Mouse (Mus musculus): ENCODE measurements around the gene Ajm1.

The Ajm1 gene

DNA sequence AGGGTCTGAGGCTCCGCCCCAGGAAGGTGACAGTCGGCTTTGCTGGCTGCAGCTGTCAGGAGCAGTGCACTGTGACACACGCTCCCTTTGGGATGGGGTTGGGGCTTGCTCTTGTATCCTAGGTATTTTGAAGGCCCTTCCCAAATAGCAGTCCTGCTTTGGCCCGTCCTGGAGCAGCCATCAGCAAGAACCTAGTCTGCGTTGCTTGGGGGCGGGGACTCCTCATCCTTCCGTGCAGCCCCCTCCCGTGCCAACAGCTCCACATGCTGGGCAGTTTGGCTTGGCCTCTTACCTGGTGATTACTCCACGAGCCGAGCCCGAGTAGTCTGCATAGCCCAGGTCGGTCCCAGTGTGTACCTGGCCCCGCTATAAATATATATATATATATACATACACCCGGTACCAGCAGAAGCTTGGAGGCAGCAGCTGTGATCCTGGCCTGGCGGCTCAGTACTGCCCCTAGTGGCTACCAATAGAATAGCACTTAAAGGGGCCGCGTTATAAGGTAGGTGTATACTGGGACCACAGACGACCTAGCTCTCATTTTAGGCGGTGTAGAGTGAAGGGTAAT is at the start of gene Ajm1:
Ajm1 (minus strand) TSS at position 464 of the 571 bp plus-strand sequence.
- DNase-seq (ENCODE audit: extremely low spot score, low read depth, low spot score) = no peak

DNA sequence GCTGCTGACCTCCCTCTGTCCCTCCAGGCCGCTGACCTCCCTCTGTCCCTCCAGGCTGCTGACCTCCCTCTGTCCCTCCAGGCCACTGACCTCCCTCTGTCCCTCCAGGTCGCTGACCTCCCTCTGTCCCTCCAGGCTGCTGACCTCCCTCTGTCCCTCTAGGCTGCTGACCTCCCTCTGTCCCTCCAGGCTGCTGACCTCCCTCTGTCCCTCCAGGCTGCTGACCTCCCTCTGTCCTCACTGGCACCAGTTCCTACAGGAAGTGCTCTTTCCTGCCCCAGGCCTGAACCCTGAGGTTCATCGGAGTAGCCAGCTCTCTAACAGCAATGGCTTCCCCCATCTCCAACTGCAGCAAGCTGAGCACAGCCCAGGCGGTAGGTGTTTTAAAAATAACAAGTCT is 47.2 kb upstream of the Ajm1 start:
- no peak for DNase-seq (ENCODE audit: extremely low spot score, low read depth, low spot score)

- no peak for DNase-seq (ENCODE audit: extremely low spot score, low read depth, low spot score)
Observed at GRCm38 (mm10) chr2:25627811-25628210, 46.3 kb upstream of the Ajm1 start, which contains the start of gene Fcna. Gene Fcna (minus strand): TSS chr2:25628030.

GRCm38 (mm10) chr2:25625986-25626385 is 44.4 kb upstream of the Ajm1 start:
- no peak for DNase-seq (ENCODE audit: extremely low spot score, low read depth, low spot score)

GRCm38 (mm10) chr2:25621229-25622200 is 40.0 kb upstream of the Ajm1 start, which contains the start of gene Tmem141:
Gene Tmem141 (minus strand): TSS chr2:25622005.
- DNase-seq (ENCODE audit: extremely low spot score, low read depth, low spot score) = peak; percentile 22

DNA sequence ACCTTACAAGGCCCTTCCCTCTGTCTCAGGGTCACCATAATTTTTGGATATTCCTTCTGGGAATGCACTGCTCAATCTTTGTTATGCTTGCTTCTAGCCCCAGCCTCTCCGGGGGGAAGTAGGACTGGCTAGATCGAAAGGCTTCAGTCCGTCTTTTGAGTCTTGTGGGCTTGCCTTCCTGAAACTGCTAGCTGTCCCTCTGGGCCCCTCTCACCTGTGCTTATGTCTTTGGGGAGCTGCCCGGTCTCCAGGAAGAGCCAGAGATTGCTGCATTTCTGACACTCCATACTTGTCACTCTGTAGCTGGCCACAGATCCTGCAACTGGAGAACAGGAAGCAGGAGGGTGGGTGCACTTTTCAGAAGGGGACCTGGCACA is 39.3 kb upstream of the Ajm1 start:
- DNase-seq (ENCODE audit: extremely low spot score, low read depth, low spot score) = no peak

GRCm38 (mm10) chr2:25620386-25620785 is 38.8 kb upstream of the Ajm1 start:
- DNase-seq (ENCODE audit: extremely low spot score, low read depth, low spot score) = no peak

GRCm38 (mm10) chr2:25617578-25617977 is 36.0 kb upstream of the Ajm1 start, which contains the start of gene Ccdc183:
Gene Ccdc183 (minus strand): TSS chr2:25617678.
- no peak for DNase-seq (ENCODE audit: extremely low spot score, low read depth, low spot score)

DNA sequence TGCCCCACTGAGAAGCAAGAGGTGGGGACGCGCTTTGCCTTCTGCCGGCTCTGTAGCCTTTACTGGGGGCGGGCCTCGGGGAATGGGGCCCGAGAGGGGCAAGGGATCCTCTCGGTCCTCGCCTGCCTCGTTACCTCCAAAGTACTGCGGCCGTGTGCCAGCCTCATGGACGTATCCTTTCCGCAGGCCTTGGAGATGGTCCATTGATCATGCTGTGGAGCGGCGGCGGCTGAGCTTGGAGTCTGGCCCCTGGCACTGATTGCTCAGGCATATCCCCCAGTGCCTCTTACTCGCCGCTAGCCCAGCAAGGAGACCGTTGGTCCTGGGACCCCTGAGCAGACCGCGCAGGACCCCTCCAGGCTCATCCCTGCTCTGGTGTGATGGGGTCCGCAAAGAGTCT is 34.8 kb upstream of the Ajm1 start:
- DNase-seq (ENCODE audit: extremely low spot score, low read depth, low spot score) = no peak

DNA sequence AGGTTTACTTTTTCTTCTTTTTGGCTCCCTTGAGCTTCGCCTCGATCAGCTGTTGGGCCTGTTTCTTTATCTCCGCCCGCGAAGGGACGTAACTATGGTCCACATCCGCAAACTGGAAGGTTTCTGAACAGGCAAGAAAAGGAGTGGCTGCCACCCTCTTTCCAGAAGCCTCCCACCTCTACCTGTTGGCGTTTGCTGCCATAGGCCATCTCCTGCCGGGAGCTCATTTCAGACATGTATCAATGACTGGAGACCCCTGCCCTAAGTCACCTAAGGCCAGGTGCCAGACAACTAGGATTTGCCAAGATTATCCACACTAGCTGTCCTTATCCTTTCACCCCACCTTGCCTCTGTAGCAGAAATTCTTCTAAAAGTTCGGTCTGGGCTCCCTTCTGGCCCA is 27.1 kb upstream of the Ajm1 start:
- DNase-seq (ENCODE audit: extremely low spot score, low read depth, low spot score) = no peak

DNA sequence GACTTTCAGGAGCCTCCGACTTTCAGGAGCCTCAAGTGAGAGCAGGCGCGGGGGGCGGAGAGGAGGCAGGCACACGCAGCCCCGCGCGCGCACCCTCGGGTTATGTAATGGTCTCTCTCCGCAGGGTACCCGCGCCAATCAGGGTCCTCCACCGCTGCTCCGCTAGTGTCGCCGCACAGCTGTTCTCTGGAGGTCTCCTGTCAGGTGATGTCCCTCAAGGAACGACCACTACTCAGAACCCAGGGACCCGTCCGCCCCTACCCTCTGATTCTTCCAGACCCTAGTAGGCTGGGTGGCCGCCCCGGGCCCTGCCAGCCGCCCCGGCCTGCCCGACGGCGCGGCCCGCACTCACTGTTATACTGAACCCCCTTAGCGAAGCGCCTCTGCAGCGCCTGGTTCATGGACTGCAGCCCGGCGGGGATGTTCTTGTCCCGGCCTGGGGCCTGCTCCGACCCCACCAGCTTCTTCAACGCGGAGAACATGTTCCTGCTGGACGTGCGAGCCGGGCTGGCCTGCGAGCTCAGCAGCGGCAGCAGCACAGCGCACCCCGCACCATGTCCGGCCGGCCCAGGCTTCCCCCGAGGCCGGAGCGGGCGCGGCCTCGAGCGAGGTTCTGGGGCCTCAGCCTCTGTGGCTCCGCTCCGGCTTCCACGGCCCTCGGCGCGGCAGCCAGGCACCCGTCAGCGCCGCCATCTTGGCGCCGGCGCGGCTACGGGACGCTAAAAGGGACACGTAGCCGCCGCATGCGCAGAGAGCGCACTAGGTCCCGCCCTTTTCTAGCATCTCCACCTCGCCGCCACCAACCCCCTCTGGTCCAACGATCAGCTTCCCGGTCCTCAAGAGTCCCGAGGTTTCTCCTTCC is 26.4 kb upstream of the Ajm1 start, which contains the start of gene Rabl6:
Rabl6 (minus strand) TSS at position 761 of the 862 bp plus-strand sequence.
- DNase-seq (ENCODE audit: extremely low spot score, low read depth, low spot score) = peak; percentile 64

- DNase-seq (ENCODE audit: extremely low spot score, low read depth, low spot score) = no peak
Observed at GRCm38 (mm10) chr2:25602526-25602925, 21.0 kb upstream of the Ajm1 start.

GRCm38 (mm10) chr2:25600037-25600436 is 18.5 kb upstream of the Ajm1 start:
- no peak for DNase-seq (ENCODE audit: extremely low spot score, low read depth, low spot score)

GRCm38 (mm10) chr2:25598749-25599148 is 17.2 kb upstream of the Ajm1 start:
- no peak for DNase-seq (ENCODE audit: extremely low spot score, low read depth, low spot score)

GRCm38 (mm10) chr2:25596765-25597510 is 15.4 kb upstream of the Ajm1 start:
- no peak for DNase-seq (ENCODE audit: extremely low spot score, low read depth, low spot score)

DNA sequence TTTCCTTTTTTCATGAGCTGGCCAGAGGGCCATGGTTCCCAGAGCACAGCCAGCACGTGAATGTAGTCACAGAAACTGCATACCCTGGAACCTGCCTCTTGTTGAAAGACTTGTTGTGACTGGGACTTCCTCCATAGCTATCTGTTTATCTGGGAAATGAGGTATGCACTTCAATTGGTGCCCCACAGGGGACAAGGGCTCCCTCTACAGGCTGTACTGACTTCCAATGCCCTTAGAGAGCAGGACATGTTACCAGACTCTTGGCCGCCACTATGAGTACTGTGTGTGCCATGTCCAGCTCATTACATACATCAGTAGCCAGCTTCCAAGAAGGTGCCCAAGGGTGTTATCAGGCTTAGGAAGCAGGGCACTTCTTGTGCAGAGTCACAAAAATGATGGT is 10.3 kb upstream of the Ajm1 start:
- DNase-seq (ENCODE audit: extremely low spot score, low read depth, low spot score) = no peak

GRCm38 (mm10) chr2:25588227-25588907 is 6.8 kb upstream of the Ajm1 start:
- no peak for DNase-seq (ENCODE audit: extremely low spot score, low read depth, low spot score)

DNA sequence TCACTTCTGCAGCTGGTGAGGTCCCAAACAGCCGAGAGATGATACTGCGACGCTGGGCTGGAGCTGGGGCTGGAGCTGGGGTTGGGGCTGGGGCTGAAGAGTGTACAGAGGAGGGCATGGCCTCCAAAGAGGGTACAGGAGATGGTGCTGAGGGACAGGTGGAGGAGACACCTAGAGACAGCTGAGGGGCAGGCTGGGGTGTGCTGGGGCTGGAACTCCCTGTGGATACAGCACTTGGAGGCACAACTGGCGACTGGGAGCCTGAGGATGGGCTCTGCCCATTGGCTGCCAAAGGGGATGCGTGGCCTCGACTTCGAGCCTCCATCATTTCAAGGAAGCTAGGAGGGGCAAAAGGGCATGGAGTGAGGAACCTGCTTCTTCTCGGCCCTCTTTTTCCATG is 5.7 kb upstream of the Ajm1 start:
- no peak for DNase-seq (ENCODE audit: extremely low spot score, low read depth, low spot score)

DNA sequence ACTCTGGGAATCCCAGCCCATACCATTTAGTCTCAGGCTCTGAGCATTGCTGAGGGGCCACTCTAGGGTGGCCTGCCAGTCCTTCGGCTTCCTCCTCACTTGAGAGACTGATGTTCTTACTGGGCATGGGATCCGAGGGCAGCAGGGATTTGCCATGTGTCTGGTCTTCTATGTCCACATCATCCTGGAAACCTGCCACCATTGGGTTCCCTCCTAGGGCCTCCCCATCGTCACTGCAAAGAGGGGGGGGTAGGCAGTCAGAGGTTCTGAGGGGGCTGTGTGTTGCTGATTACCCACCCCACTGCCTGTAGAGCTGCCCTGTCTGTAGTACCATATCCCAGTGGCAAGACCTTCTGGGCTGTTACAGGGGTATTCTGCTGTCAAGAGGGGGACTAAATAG is 4.0 kb upstream of the Ajm1 start:
- DNase-seq (ENCODE audit: extremely low spot score, low read depth, low spot score) = no peak

GRCm38 (mm10) chr2:25584856-25585255 is 3.3 kb upstream of the Ajm1 start:
- DNase-seq (ENCODE audit: extremely low spot score, low read depth, low spot score) = no peak
